Mouse (Mus musculus) CD8-positive naive resting alpha-beta T cell, adult 2 months (primary cell): ENCODE measurements around the gene Tfeb.
A peak's percentile ranks its signal among the peaks of the same experiment; 100 is the strongest.

ENCODE experiments used
- DNase-seq, 2 experiments: peaks; one replicate each; pipeline ENCODE4 v3.0.0; 2022; ENCODE audit warnings: low read depth in 2 of 2, low spot score in 2 of 2

The Tfeb gene

GRCm38 (mm10) chr17:47783445-47784223 lies 46.8 kb downstream of the Tfeb start:
- DNase-seq, result no peak

DNA sequence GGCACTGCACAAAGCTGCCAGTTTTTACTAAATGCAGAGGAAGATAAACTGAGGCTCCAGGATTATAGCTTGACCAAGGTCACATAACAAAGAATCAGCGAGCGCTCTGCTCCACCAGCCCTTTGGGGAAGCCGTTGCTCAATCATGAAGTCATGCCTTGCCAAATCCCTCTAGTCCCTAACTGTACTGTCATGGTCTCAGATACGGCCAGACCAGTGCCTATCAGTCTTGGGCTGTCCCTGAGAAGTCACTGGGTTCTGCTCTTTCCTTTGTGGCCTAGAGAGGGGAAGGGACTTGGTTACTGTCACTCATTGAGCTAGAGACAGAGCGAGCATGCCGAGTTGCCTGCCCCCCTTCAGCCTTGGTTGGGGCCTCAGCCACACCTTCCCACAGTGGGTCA lies 47.6 kb downstream of the Tfeb start:
- DNase-seq, result no peak

GRCm38 (mm10) chr17:47787632-47788031 lies 50.8 kb downstream of the Tfeb start:
- DNase-seq, result no peak

- no peak for DNase-seq
These were observed 51.5 kb downstream of the Tfeb start for GRCm38 (mm10) chr17:47788306-47788705.

DNA sequence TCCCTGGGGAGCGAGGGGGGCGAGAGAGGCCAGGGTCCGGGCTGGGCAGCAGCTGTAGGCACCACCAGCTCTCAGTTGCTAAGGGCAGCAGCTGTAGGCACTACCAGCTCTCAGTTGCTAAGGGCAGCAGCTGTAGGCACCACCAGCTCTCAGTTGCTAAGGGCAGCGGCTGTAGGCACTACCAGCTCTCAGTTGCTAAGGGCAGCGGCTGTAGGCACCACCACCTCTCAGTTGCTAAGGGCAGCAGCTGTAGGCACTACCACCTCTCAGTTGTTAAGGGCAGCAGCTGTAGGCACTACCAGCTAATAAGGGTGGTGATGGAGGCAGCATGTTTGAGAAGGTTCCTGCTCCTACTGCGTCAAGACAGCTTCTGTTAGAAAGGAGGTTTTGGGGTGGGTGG lies 52.2 kb downstream of the Tfeb start:
- no peak for DNase-seq

- DNase-seq, result peak; percentile 27 to 40
These were observed 55.5 kb downstream of the Tfeb start for GRCm38 (mm10) chr17:47792098-47792863.

DNA sequence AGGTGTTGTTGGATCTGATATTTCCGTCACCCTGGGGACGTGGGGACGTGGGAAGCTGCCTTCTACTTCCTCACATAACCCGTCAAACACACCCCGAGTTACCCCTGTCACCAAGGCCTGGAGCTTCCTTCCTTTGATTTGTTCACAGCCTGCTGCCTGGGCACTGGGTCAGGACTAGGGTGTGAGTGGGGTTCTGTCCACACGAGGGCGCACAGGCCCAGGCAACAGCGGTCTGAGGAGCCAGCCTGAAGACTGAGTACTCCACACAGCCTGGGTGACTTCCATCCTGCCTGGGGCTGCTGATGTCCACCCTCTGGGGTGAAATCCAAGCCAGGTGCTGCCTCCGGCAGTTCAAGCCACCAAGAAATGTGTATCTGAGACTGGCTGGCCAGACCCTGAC lies 56.5 kb downstream of the Tfeb start:
- peak; percentile 59 to 68 for DNase-seq

DNA sequence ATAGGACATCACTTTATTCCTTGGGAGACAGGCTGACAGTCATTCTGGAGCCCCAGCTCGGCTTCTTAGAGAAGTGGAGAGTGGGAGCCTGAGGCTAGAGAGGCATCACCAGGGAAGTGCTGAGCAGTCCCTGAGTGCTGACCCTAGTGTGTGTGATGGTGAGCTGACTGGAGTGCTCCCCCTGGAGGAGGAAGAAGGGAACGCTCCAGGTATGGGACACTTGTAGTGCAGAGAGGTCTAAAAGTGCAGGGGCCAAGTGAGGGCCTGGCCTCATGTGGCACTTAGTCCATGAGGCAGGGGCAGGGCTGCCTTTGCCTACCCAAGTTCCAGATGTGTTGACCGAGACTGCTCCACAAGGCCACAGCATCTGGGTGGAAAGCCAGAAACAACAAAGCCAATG lies 58.6 kb downstream of the Tfeb start:
- peak; percentile 21 to 39 for DNase-seq

- no peak for DNase-seq
These were observed 59.5 kb downstream of the Tfeb start for GRCm38 (mm10) chr17:47796156-47796816.

DNA sequence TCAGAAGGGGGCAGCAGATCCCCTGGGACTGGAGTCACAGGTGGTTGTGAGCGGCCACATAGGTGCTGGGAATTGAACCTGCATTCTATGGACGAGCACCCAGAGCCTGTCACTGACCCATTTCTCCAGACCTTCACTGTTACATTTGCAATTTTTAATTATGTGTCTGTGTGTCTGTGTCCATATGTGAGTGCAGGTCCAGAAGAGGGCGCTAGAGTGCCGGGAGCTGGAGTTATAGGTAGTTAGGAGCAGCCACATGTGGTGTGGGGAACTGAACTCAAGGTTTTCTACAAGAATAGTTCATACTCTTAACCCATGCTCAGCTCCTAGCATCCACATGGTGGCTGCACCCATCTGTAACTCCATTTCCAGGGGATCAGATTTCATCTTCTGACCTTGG lies 60.1 kb downstream of the Tfeb start:
- no peak for DNase-seq

GRCm38 (mm10) chr17:47797383-47797782 lies 60.6 kb downstream of the Tfeb start:
- no peak for DNase-seq

- DNase-seq, result no peak
These were observed 66.0 kb downstream of the Tfeb start for GRCm38 (mm10) chr17:47802806-47803205.

GRCm38 (mm10) chr17:47803662-47804061 lies 66.8 kb downstream of the Tfeb start:
- no peak for DNase-seq

DNA sequence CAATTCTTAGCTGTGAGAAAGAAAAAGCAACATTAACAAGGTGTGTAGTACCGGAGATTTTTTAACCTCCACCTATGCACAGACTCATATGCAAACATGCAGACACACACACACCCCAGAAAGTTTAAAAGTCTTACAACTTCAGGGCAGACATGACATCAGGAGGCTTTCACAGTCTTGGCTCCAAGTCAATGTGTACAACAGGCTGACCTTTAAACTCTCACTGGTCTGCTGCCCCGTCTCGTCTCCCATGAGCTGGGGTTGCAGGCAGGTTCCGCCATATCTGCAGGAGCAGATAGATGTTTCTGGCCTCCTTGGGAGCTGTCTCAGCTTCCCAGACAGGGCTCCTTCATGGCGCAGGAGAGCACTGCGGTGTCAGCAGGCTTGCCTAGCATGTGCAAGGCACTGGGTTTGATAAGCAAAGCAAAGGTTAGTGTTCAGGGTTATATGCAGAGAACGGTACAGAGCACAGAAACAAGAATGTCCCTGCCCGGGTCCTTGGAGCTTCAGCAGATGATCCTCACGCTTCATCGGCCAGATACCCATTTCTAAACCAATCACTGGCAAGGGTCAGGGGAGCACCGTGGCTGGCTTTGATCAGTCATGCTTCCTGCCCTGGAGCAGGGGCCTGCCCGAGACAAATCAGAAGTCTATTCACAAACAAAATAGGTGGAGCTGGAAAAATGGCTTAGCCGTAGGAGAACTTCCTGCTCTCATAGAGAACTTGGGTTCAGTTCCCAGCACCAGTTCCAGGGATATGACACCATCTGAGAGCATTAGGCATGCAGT lies 68.4 kb downstream of the Tfeb start:
- no peak for DNase-seq

DNA sequence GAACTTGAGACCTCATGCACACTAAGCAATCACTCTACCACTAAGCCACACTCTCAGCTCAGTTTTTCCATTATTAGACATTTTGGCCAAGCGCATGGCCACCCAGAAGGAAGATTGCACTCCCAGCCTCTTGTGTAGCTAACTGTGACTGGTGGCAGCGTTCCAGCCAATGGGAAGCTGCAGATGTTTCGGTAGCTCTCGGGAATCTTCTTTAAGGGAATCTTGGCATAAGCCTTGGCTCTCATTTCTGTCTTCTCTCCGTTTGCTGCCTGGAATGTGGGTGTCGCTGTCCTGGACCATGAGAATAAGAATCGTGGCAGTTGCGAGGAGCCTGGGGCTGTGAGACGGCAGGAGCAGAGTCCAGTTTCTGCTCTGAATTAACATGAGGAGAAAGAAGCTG lies 69.4 kb downstream of the Tfeb start:
- no peak for DNase-seq

DNA sequence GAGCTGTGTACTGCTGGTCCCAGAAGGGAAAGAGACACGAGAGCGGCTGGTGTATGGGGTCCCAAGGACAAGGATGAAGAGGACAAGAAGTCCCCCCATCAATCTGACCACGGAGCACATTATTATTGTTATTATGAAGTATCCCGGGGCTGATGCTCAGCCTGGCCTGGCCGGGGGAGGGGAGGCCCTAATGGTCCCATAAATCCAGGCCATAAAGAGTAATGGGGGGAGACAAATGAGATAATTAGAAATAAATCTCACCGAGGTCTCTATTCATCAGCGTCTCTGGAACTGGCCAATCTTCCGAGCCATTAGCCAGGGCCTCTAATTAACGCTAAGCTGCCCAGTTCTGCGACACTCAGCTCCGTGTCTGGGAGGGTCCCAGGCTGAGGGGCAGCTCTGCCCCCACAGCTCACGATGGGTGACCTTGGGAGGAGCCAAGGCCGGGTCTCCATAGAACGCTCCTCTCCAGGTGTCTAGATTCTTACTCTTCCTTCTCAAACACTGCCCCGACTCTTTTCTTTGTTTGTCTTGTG lies 74.5 kb downstream of the Tfeb start:
- no peak for DNase-seq

DNA sequence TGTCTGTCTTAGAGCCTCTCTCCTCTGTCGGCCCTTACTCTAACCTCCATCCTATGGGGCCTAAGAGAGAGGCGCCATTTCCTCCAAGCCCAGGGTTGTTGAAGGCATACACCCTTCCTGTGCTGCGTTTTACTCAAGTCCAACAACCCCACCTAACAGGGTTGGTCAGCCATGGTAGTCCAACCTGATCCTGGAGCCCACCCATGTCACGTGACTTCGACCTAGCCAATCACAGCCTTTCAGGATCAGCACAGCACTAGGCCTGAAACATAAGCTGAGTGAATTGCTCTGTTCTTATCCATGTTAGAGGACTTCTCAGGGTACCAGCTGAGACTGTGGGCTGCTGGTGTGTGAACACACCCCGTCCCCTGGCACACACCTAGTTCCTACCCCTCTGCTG lies 75.4 kb downstream of the Tfeb start:
- no peak for DNase-seq

- no peak for DNase-seq
These were observed 76.8 kb downstream of the Tfeb start for GRCm38 (mm10) chr17:47813616-47814015.

- DNase-seq, result no peak
These were observed 77.7 kb downstream of the Tfeb start for GRCm38 (mm10) chr17:47814496-47814895.

DNA sequence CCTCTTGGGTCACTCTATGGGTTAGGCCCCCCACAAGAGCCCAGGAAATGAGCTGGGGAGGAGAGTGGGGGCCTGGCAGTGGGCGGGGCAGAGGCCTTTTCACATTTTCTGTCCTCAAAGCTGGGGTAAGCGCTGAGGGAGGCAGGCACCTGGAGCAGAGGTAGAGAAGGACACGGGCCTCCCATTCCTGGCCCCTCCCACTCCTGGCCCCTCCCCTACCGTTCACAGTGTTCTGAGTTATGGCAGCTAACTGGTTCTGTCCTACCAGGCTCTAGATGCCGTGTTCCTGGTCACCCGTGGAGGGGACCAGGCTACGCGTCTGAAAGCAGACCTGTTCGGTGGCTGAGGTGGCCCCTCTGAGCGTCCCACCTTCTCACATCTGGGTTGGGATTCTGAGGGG lies 78.6 kb downstream of the Tfeb start:
- DNase-seq, result no peak
